Mouse (Mus musculus): Measurements from ENCODE around the gene Gm17604. TPM values are rescaled to one million over a fixed set of nuclear protein-coding genes. Genes with fewer than 3 reads are reported as not detected.

Gene Gm17604
- not detected for polyA plus RNA-seq (2017; shearing (Covaris generic))

GRCm38 (mm10) chrX:165004779-165005324 is at the start of gene Gm17604:
Gene Gm17604 (minus strand): TSS chrX:165004829.

GRCm38 (mm10) chrX:164980193-164980775 is 24.3 kb downstream of the Gm17604 start, which contains the start of the genes Mospd2 and Fancb:
Gene Mospd2 (minus strand): TSS chrX:164980375.
Gene Fancb (plus strand): TSS chrX:164980592.

Other genes with a start within 250 kb of the Gm17604 start
- gene Mospd2, start 24.5 kb downstream of the Gm17604 start, polyA plus RNA-seq (2017; shearing (Covaris generic)): 10.0 TPM
- gene Fancb, start 24.2 kb downstream of the Gm17604 start, polyA plus RNA-seq (2017; shearing (Covaris generic)): 1.3 TPM

Measured in effector memory CD4-positive, alpha-beta T cell, adult 5 months (primary cell).